In genomic region chr19:5724549-5724941, GRCm38 (mm10) we compare ENCODE assay signal across 8 mouse cellular contexts. TPM values are rescaled to one million over a fixed set of nuclear protein-coding genes. Genes with fewer than 3 reads are reported as not detected.
DNase-seq lines count a peak whose midpoint lies in the region; ATAC-seq and TF ChIP-seq lines count a peak whose summit lies in the region.

No protein-coding gene starts in this region.

- H3K9ac ChIP-seq in midbrain, embryonic 16.5 days (ENCODE audit: low read depth, low read length) = no peak overlapping the region
- 0 out of 2 replicates have a peak overlapping the region, but pooled peaks have one; percentile 14 for H3K9ac ChIP-seq in embryonic facial prominence, embryonic 11.5 days (replicated peaks; ENCODE audit: low read length)
- H3K9ac ChIP-seq in heart, embryonic 14.5 days (ENCODE audit: low read length) = peak overlapping the region; percentile 98
- H3K9ac ChIP-seq in kidney, postnatal 0 days (ENCODE audit: low read depth, low read length) = no peak overlapping the region

- H3K9me3 ChIP-seq in midbrain, embryonic 10.5 days (replicated peaks) = no peaks in the 10 kb centered on the region
- no peaks in the 10 kb centered on the region for H3K9me3 ChIP-seq in midbrain, embryonic 16.5 days (replicated peaks; ENCODE audit: control insufficient read depth, low read length, poor library complexity, severe bottlenecking)
- no peaks in the 10 kb centered on the region for H3K9me3 ChIP-seq in embryonic facial prominence, embryonic 11.5 days (replicated peaks; ENCODE audit: control insufficient read depth, low read length)
- H3K9me3 ChIP-seq in heart, embryonic 14.5 days (ENCODE audit: control insufficient read depth, low read length) = no peaks in the 10 kb centered on the region
- H3K9me3 ChIP-seq in kidney, postnatal 0 days (replicated peaks; ENCODE audit: low read length) = no peaks in the 10 kb centered on the region

- H3K36me3 ChIP-seq in midbrain, embryonic 10.5 days = peaks cover 72% of the 10 kb centered on the region
- peaks cover 12% of the 10 kb centered on the region for H3K36me3 ChIP-seq in midbrain, embryonic 16.5 days (ENCODE audit: control insufficient read depth, insufficient read depth, low read length)
- peaks cover 13% of the 10 kb centered on the region for H3K36me3 ChIP-seq in embryonic facial prominence, embryonic 11.5 days (replicated peaks; ENCODE audit: control insufficient read depth, insufficient read depth, low read depth, low read length)
- H3K36me3 ChIP-seq in heart, embryonic 14.5 days (ENCODE audit: control insufficient read depth, insufficient read depth, low read length) = peaks cover 53% of the 10 kb centered on the region
- H3K36me3 ChIP-seq in kidney, postnatal 0 days (ENCODE audit: insufficient read depth, low read length) = peaks cover 18% of the 10 kb centered on the region

- no peak for DNase-seq in midbrain, embryonic 10.5 days (ENCODE audit: low spot score)
- DNase-seq in embryonic facial prominence, embryonic 11.5 days (ENCODE audit: low spot score) = no peak
- DNase-seq in kidney, postnatal 0 days (ENCODE audit: low spot score) = peak; percentile 38
- DNase-seq in lung, postnatal 4 days = peak; percentile 85 to 87
- peak; percentile 35 for DNase-seq in testis, postnatal 14 days (ENCODE audit: low spot score)
- no peak for DNase-seq in layer of hippocampus, postnatal 25 days (ENCODE audit: extremely low spot score in 1 of 2, low spot score in 1 of 2)

- H3K4me3 ChIP-seq in midbrain, embryonic 10.5 days = peak overlapping the region; percentile 95
- H3K4me3 ChIP-seq in midbrain, embryonic 16.5 days (ENCODE audit: low read depth, low read length) = no peak overlapping the region
- no peak overlapping the region for H3K4me3 ChIP-seq in embryonic facial prominence, embryonic 11.5 days (ENCODE audit: low read depth, low read length)
- peak overlapping the region; percentile 84 to 96 for H3K4me3 ChIP-seq in heart, embryonic 14.5 days (ENCODE audit: control insufficient read depth in 1 of 2, insufficient read depth in 1 of 2, low read depth in 1 of 2, low read length in 2 of 2)
- peak overlapping the region; percentile 44 for H3K4me3 ChIP-seq in kidney, postnatal 0 days (replicated peaks; ENCODE audit: low read depth, low read length)

- peak overlapping the region; percentile 52; the same call in 1 of the 2 replicates for H3K27ac ChIP-seq in midbrain, embryonic 10.5 days (replicated peaks)
- no peak overlapping the region for H3K27ac ChIP-seq in midbrain, embryonic 16.5 days (ENCODE audit: low read length)
- H3K27ac ChIP-seq in embryonic facial prominence, embryonic 11.5 days (replicated peaks; ENCODE audit: low read depth, low read length) = no peak overlapping the region
- peak overlapping the region; percentile 97 to 98 for H3K27ac ChIP-seq in heart, embryonic 14.5 days (replicated peaks in 1 of 2; ENCODE audit: control insufficient read depth in 1 of 2, insufficient read depth in 1 of 2, low read depth in 2 of 2, low read length in 2 of 2)
- H3K27ac ChIP-seq in kidney, postnatal 0 days = peak overlapping the region; percentile 69

- no peak for TF ChIP-seq CTCF in kidney, postnatal 0 days (IDR thresholded peaks at IDR 0.05; ENCODE audit: low read depth)

- peaks cover 48% of the 10 kb centered on the region for H3K4me1 ChIP-seq in midbrain, embryonic 10.5 days
- peaks cover 38% of the 10 kb centered on the region for H3K4me1 ChIP-seq in midbrain, embryonic 16.5 days (ENCODE audit: control insufficient read depth, insufficient read depth, low read length)
- H3K4me1 ChIP-seq in embryonic facial prominence, embryonic 11.5 days (ENCODE audit: control insufficient read depth, insufficient read depth, low read length) = peaks cover 6% of the 10 kb centered on the region
- peaks cover 24 to 43% of the 10 kb centered on the region in 2 experiments for H3K4me1 ChIP-seq in heart, embryonic 14.5 days (ENCODE audit: control insufficient read depth in 2 of 2, insufficient read depth in 2 of 2, low read length in 2 of 2)
- H3K4me1 ChIP-seq in kidney, postnatal 0 days (replicated peaks; ENCODE audit: insufficient read depth, low read length) = peaks cover 27% of the 10 kb centered on the region

- H3K27me3 ChIP-seq in midbrain, embryonic 10.5 days (ENCODE audit: low read depth, poor library complexity, severe bottlenecking) = peaks cover 18% of the 10 kb centered on the region
- H3K27me3 ChIP-seq in midbrain, embryonic 16.5 days (ENCODE audit: control insufficient read depth, insufficient read depth, low read depth, low read length) = no peaks in the 10 kb centered on the region
- H3K27me3 ChIP-seq in embryonic facial prominence, embryonic 11.5 days (ENCODE audit: control insufficient read depth, insufficient read depth, low read length) = no peaks in the 10 kb centered on the region
- no peaks in the 10 kb centered on the region for H3K27me3 ChIP-seq in heart, embryonic 14.5 days (ENCODE audit: control insufficient read depth, insufficient read depth, low read length)
- H3K27me3 ChIP-seq in kidney, postnatal 0 days (ENCODE audit: insufficient read depth, low read length) = no peaks in the 10 kb centered on the region

- no peak overlapping the region for H3K4me2 ChIP-seq in midbrain, embryonic 16.5 days (ENCODE audit: low read length)
- H3K4me2 ChIP-seq in embryonic facial prominence, embryonic 11.5 days (ENCODE audit: low read depth, low read length) = peak overlapping the region; percentile 2; the same call in 1 of the 2 replicates
- peak overlapping the region; percentile 87 for H3K4me2 ChIP-seq in heart, embryonic 14.5 days (ENCODE audit: low read length)
- H3K4me2 ChIP-seq in kidney, postnatal 0 days (ENCODE audit: low read length) = peak overlapping the region; percentile 70

- ATAC-seq in midbrain, embryonic 16.5 days = no peak
- ATAC-seq in embryonic facial prominence, embryonic 11.5 days (replicated peaks; ENCODE audit: insufficient number of reproducible peaks, low FRiP score, low TSS enrichment, low read depth) = no peak
- peak; percentile 5; the same call in 1 of the 2 replicates for ATAC-seq in heart, embryonic 14.5 days (ENCODE audit: insufficient number of reproducible peaks, insufficient read depth, low FRiP score, low read depth)
- ATAC-seq in kidney, postnatal 0 days (replicated peaks; ENCODE audit: low FRiP score, low read depth) = 0 out of 2 replicates have a peak, but pooled peaks have one; percentile 3

- 76% methylated on average over 7 of the region's 7 CpGs for WGBS in midbrain, embryonic 10.5 days
- 75% methylated on average over 7 of the region's 7 CpGs for WGBS in midbrain, embryonic 16.5 days
- WGBS in embryonic facial prominence, embryonic 11.5 days = 71% methylated on average over 7 of the region's 7 CpGs
- 13% methylated on average over 7 of the region's 7 CpGs for WGBS in heart, embryonic 14.5 days
- WGBS in kidney, postnatal 0 days = 46% methylated on average over 7 of the region's 7 CpGs

RNA-seq across cellular contexts. Expression of gene Ehbp1l1, which starts 1.6 kb away (rescaled TPM):
- polyA plus RNA-seq in midbrain, embryonic 10.5 days (2016; fragmentation: Nextera tagmentation; extraction: Ambion mirVana) = 9.3 and 9.5 TPM in 2 replicates
- 31.3 and 38.6 TPM in 2 replicates for polyA plus RNA-seq in midbrain, embryonic 16.5 days (2015; fragmentation: Nextera tagmentation; extraction: Ambion mirVana)
- 4.5 and 5.5 TPM in 2 replicates for polyA plus RNA-seq in embryonic facial prominence, embryonic 11.5 days (2014; fragmentation: Nextera tagmentation; extraction: Ambion mirVana)
- polyA plus RNA-seq in heart, embryonic 14.5 days (2014; fragmentation: Nextera tagmentation; extraction: Ambion mirVana) = 66.5 and 67.1 TPM in 2 replicates
- polyA plus RNA-seq in kidney, postnatal 0 days (2015; fragmentation: Nextera tagmentation; extraction: Ambion mirVana) = 14.3 and 15.0 TPM in 2 replicates
- 10 to 100 TPM; 14.6 to 17.2 TPM for total RNA-seq in layer of hippocampus, postnatal 25 days (2021)

RNA-seq across cellular contexts. Expression of gene Fam89b, which starts 4.9 kb away (rescaled TPM):
- 141 and 160 TPM in 2 replicates for polyA plus RNA-seq in midbrain, embryonic 10.5 days (2016; fragmentation: Nextera tagmentation; extraction: Ambion mirVana)
- polyA plus RNA-seq in midbrain, embryonic 16.5 days (2015; fragmentation: Nextera tagmentation; extraction: Ambion mirVana) = 116 and 131 TPM in 2 replicates
- polyA plus RNA-seq in embryonic facial prominence, embryonic 11.5 days (2014; fragmentation: Nextera tagmentation; extraction: Ambion mirVana) = 137 and 151 TPM in 2 replicates
- 86.1 and 89.5 TPM in 2 replicates for polyA plus RNA-seq in heart, embryonic 14.5 days (2014; fragmentation: Nextera tagmentation; extraction: Ambion mirVana)
- 91.0 and 92.7 TPM in 2 replicates for polyA plus RNA-seq in kidney, postnatal 0 days (2015; fragmentation: Nextera tagmentation; extraction: Ambion mirVana)
- 10 to 100 TPM; 29.3 to 32.9 TPM for total RNA-seq in layer of hippocampus, postnatal 25 days (2021)

RNA-seq across cellular contexts. Expression of gene Ltbp3, which starts 16.2 kb away (rescaled TPM):
- 2.9 and 3.1 TPM in 2 replicates for polyA plus RNA-seq in midbrain, embryonic 10.5 days (2016; fragmentation: Nextera tagmentation; extraction: Ambion mirVana)
- 9.3 and 9.6 TPM in 2 replicates for polyA plus RNA-seq in midbrain, embryonic 16.5 days (2015; fragmentation: Nextera tagmentation; extraction: Ambion mirVana)
- polyA plus RNA-seq in embryonic facial prominence, embryonic 11.5 days (2014; fragmentation: Nextera tagmentation; extraction: Ambion mirVana) = 5.9 and 9.5 TPM in 2 replicates
- 35.7 and 39.0 TPM in 2 replicates for polyA plus RNA-seq in heart, embryonic 14.5 days (2014; fragmentation: Nextera tagmentation; extraction: Ambion mirVana)
- polyA plus RNA-seq in kidney, postnatal 0 days (2015; fragmentation: Nextera tagmentation; extraction: Ambion mirVana) = 22.3 and 23.9 TPM in 2 replicates
- 10 to 100 TPM; 23.8 to 26.8 TPM for total RNA-seq in layer of hippocampus, postnatal 25 days (2021)

RNA-seq across cellular contexts. Expression of gene Kcnk7, which starts 20.4 kb away (rescaled TPM):
- polyA plus RNA-seq in midbrain, embryonic 10.5 days (2016; fragmentation: Nextera tagmentation; extraction: Ambion mirVana) = 0.20 TPM in 1 of 2 replicates, not detected in the other
- polyA plus RNA-seq in midbrain, embryonic 16.5 days (2015; fragmentation: Nextera tagmentation; extraction: Ambion mirVana) = 0.15 TPM in 1 of 2 replicates, not detected in the other
- not detected in 2 replicates for polyA plus RNA-seq in embryonic facial prominence, embryonic 11.5 days (2014; fragmentation: Nextera tagmentation; extraction: Ambion mirVana)
- polyA plus RNA-seq in heart, embryonic 14.5 days (2014; fragmentation: Nextera tagmentation; extraction: Ambion mirVana) = 0.26 and 0.27 TPM in 2 replicates
- 0.32 and 0.33 TPM in 2 replicates for polyA plus RNA-seq in kidney, postnatal 0 days (2015; fragmentation: Nextera tagmentation; extraction: Ambion mirVana)
- total RNA-seq in layer of hippocampus, postnatal 25 days (2021) = not detected

RNA-seq across cellular contexts. Expression of gene Pcnx3, which starts 35.8 kb away (rescaled TPM):
- polyA plus RNA-seq in midbrain, embryonic 10.5 days (2016; fragmentation: Nextera tagmentation; extraction: Ambion mirVana) = 22.8 and 25.6 TPM in 2 replicates
- polyA plus RNA-seq in midbrain, embryonic 16.5 days (2015; fragmentation: Nextera tagmentation; extraction: Ambion mirVana) = 23.9 and 25.3 TPM in 2 replicates
- polyA plus RNA-seq in embryonic facial prominence, embryonic 11.5 days (2014; fragmentation: Nextera tagmentation; extraction: Ambion mirVana) = 17.5 and 22.0 TPM in 2 replicates
- polyA plus RNA-seq in heart, embryonic 14.5 days (2014; fragmentation: Nextera tagmentation; extraction: Ambion mirVana) = 15.3 and 17.3 TPM in 2 replicates
- 14.8 and 15.0 TPM in 2 replicates for polyA plus RNA-seq in kidney, postnatal 0 days (2015; fragmentation: Nextera tagmentation; extraction: Ambion mirVana)
- 10 to 100 TPM; 59.8 to 73.9 TPM for total RNA-seq in layer of hippocampus, postnatal 25 days (2021)

Comparison
In these comparisons a context has a peak if more than half of its experiments do, and no peak if none do; other contexts are left out.
1. H3K27ac ChIP-seq: peak in midbrain, embryonic 10.5 days (single experiment), heart, embryonic 14.5 days (2 of 2) and kidney, postnatal 0 days (single experiment); none in midbrain, embryonic 16.5 days (single experiment) and embryonic facial prominence, embryonic 11.5 days (single experiment).
2. H3K4me3 ChIP-seq: peak in midbrain, embryonic 10.5 days (single experiment), heart, embryonic 14.5 days (2 of 2) and kidney, postnatal 0 days (single experiment); none in midbrain, embryonic 16.5 days (single experiment) and embryonic facial prominence, embryonic 11.5 days (single experiment).
3. DNase-seq: peak in kidney, postnatal 0 days (single experiment), lung, postnatal 4 days (2 of 2) and testis, postnatal 14 days (single experiment); none in midbrain, embryonic 10.5 days (single experiment), embryonic facial prominence, embryonic 11.5 days (single experiment) and layer of hippocampus, postnatal 25 days (0 of 2).
4. ATAC-seq: peak in heart, embryonic 14.5 days (single experiment) and kidney, postnatal 0 days (single experiment); none in midbrain, embryonic 16.5 days (single experiment) and embryonic facial prominence, embryonic 11.5 days (single experiment).
5. H3K9ac ChIP-seq: peak in embryonic facial prominence, embryonic 11.5 days (single experiment) and heart, embryonic 14.5 days (single experiment); none in midbrain, embryonic 16.5 days (single experiment) and kidney, postnatal 0 days (single experiment).